Mouse (Mus musculus): ENCODE measurements at regions not wholly inside any gene's neighbourhood (a gene's known extent, or its start where the extent isn't known, plus 50 kb on each side); places are given as distances from the start of the nearest gene placed in this dataset.
A peak's percentile ranks its signal among the peaks of the same experiment; 100 is the strongest.

- DNase-seq (ENCODE audit: low spot score in 2 of 2): no peak
These were observed 64.3 kb upstream of the Kazn start for GRCm38 (mm10) chr4:142303374-142304020.

DNA sequence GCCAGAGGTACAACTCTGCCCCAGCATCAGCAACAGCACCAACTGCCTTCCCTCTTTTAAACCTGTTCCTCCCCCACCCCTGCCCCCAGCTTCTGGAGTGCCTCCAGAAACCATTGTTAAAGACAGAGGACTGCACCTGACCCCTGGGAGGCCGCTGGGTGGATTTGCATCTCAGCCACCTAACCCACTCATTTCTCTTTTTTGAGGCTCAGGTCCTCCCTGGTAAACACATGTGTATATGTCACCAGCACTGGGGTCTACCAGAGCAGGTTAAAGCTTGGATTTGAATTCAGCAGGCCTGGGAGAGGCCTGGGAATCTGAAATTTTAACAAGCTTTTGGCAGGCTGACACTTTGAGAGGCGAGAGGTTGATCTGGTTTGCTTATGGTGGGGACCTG lies 63.5 kb upstream of the Kazn start:
- no peak for DNase-seq (ENCODE audit: low spot score in 2 of 2)

GRCm38 (mm10) chr4:142302041-142302723 lies 63.0 kb upstream of the Kazn start:
- peak; percentile 37 to 42 for DNase-seq (ENCODE audit: low spot score in 2 of 2)

DNA sequence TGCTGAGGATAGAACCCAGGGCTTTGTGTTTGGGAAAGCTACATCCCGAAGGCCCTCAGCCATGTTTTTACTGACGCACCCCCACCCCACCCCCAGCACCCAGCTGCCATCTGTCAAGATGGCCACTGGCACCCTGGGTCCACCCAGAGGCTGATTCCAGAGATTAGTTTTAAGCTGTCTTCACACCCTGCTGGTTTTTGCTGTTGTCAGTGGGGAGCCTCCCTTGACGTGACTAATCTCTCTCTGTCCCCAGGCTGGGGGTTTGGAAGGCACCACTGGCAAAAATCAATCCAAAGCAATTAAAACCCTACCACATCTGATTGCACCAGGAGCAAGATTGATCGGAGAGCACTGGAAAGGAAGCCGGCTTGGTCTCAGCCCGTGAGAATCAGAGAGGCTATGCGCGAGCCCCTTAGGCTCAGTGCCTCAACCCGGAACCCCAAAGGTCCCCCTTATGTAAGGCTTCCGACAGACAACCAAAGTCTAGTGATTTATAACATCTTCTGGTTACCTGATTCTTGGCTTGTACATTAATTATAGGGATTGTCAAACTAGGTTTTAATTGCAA lies 59.7 kb upstream of the Kazn start:
- no peak for DNase-seq (ENCODE audit: low spot score in 2 of 2)

DNA sequence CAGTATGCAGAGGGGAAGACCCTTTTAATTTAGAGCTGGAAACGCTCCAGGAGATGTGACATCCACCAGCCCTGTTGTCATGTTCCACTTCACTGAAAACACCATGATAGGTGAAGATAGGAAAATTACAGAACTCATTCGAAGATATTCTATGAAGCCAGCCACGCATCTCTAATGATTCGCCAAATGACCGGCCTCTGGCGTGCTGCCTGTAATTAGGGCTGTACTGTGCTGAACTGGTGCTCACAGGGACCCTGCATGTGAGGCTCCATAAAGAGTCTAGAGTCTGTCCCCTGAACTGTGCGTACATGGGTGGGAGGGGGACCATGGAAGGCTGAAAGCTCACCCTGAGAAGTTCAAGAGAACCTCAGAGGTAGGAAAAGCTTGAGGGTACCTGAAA lies 53.6 kb upstream of the Kazn start:
- no peak for DNase-seq (ENCODE audit: low spot score in 2 of 2)

DNA sequence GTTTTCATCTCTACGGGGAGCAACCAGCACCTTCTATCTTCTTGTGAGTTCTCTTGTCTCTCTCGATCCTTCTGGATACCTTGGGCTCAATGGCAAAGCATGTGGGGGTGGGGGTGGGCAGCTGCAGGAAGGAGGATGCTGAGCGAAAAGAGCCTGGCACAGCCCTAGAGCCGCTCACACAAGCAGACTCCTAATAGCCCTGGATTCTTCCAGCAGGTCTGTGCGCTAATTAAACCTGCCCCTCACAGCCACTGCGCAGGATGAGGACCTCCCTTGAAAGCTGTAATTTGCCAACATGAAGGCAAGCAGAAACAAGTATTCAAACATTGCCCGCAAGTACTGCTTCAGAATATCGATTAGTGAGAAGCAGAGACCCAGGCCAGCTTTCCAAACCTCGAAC lies 53.1 kb upstream of the Kazn start:
- no peak for DNase-seq (ENCODE audit: low spot score in 2 of 2)

- no peak for DNase-seq (ENCODE audit: low spot score in 2 of 2)
These were observed 52.2 kb upstream of the Kazn start for GRCm38 (mm10) chr4:142291366-142291765.
